Mouse (Mus musculus): ENCODE results near the gene Nlrp4f. TPM values are rescaled to one million over a fixed set of nuclear protein-coding genes. Genes with fewer than 3 reads are reported as not detected.

Gene Nlrp4f
- polyA plus RNA-seq, 1 experiment from 2014 or later = 0.10 TPM

- H3K4me1 ChIP-seq = no peaks in the 10 kb centered on the region
- H3K36me3 ChIP-seq = no peaks in the 10 kb centered on the region
- no peak overlapping the region for H3K27ac ChIP-seq
- H3K27me3 ChIP-seq (ENCODE audit: low read depth, poor library complexity, severe bottlenecking) = no peaks in the 10 kb centered on the region
- no peaks in the 10 kb centered on the region for H3K9me3 ChIP-seq (replicated peaks)
- DNase-seq (ENCODE audit: low spot score) = no peak
- H3K4me3 ChIP-seq = no peak overlapping the region
- 84% methylated on average over 3 of the region's 3 CpGs for WGBS
Measured at GRCm38 (mm10) chr13:65174102-65174501, 31.7 kb downstream of the Nlrp4f start.

GRCm38 (mm10) chr13:65149940-65150339, 55.8 kb downstream of the Nlrp4f start, which contains the start of gene Olfr466:
Gene Olfr466, plus strand, starts transcription at chr13:65150240.
- no peaks in the 10 kb centered on the region for H3K9me3 ChIP-seq (replicated peaks)
- no peak within 1 kb of the TSS for H3K27ac ChIP-seq
- 81% methylated on average over 1 of the region's 1 CpGs for WGBS
- no peaks in the 10 kb centered on the region for H3K4me1 ChIP-seq
- H3K27me3 ChIP-seq (ENCODE audit: low read depth, poor library complexity, severe bottlenecking) = no peaks in the 10 kb centered on the region
- H3K4me3 ChIP-seq = no peak within 1 kb of the TSS
- no peak for DNase-seq (ENCODE audit: low spot score)
- H3K36me3 ChIP-seq = no peaks in the 10 kb centered on the region

GRCm38 (mm10) chr13:65137789-65138188, 68.0 kb downstream of the Nlrp4f start, which contains the start of gene Olfr465-ps1:
Gene Olfr465-ps1, plus strand, starts transcription at chr13:65138089.
- Histone ChIP-seq H3K27me3 (ENCODE audit: low read depth, poor library complexity, severe bottlenecking) (no peaks in the 10 kb centered on the region), H3K36me3 (no peaks in the 10 kb centered on the region), H3K27ac (no peak within 1 kb of the TSS), H3K4me3 (no peak within 1 kb of the TSS), H3K4me1 (no peaks in the 10 kb centered on the region), H3K9me3 (replicated peaks) (no peaks in the 10 kb centered on the region)
- DNase-seq (ENCODE audit: low spot score) = no peak
- 90% methylated on average over 4 of the region's 4 CpGs for WGBS

Other genes starting within 250 kb of the Nlrp4f start
- not detected in 2 replicates for gene Spata31d1c, start 172.9 kb downstream of the Nlrp4f start, polyA plus RNA-seq (2016; fragmentation: Nextera tagmentation; extraction: Ambion mirVana)
- not detected in 2 replicates for gene Prss47, start 153.2 kb downstream of the Nlrp4f start, polyA plus RNA-seq (2016; fragmentation: Nextera tagmentation; extraction: Ambion mirVana)
- 39.5 and 50.6 TPM in 2 replicates for gene Mfsd14b, start 93.0 kb downstream of the Nlrp4f start, polyA plus RNA-seq (2016; fragmentation: Nextera tagmentation; extraction: Ambion mirVana)
- not detected in 2 replicates for gene Olfr465-ps1, start 67.9 kb downstream of the Nlrp4f start, polyA plus RNA-seq (2016; fragmentation: Nextera tagmentation; extraction: Ambion mirVana)
- not detected in 2 replicates for gene Olfr466, start 55.7 kb downstream of the Nlrp4f start, polyA plus RNA-seq (2016; fragmentation: Nextera tagmentation; extraction: Ambion mirVana)
- gene Gm10775, start 53.6 kb upstream of the Nlrp4f start, polyA plus RNA-seq (2016; fragmentation: Nextera tagmentation; extraction: Ambion mirVana) = not detected in 2 replicates
- 12.7 and 16.6 TPM in 2 replicates for gene Zfp369, start 72.8 kb upstream of the Nlrp4f start, polyA plus RNA-seq (2016; fragmentation: Nextera tagmentation; extraction: Ambion mirVana)

Data from limb, embryonic 10.5 days (tissue).